Mouse (Mus musculus): Measurements from ENCODE around the gene Zmynd8. TPM values are rescaled to one million over a fixed set of nuclear protein-coding genes. Genes with fewer than 3 reads are reported as not detected.

Zmynd8 gene
- total RNA-seq, 2 experiments from 2014 or later, result 101 to 104 TPM

- peak in 1 of 2 experiments; percentile 45 for DNase-seq (ENCODE audit: extremely low spot score in 1 of 2, low spot score in 2 of 2)
- intact Hi-C loops (cut with DNase I), result no loop called here
Measured at GRCm38 (mm10) chr2:165883846-165884576, 14.8 kb downstream of the Zmynd8 start.

GRCm38 (mm10) chr2:165883006-165883405 lies 15.8 kb downstream of the Zmynd8 start:
- DNase-seq (ENCODE audit: extremely low spot score in 1 of 2, low spot score in 2 of 2), result no peak
- intact Hi-C loops (cut with DNase I), result no loop called here

- intact Hi-C loops (cut with DNase I), result no loop called here
- DNase-seq (ENCODE audit: extremely low spot score in 1 of 2, low spot score in 2 of 2), result peak in 1 of 2 experiments; percentile 54
Measured at GRCm38 (mm10) chr2:165881585-165882431, 17.0 kb downstream of the Zmynd8 start.

- no peak for DNase-seq (ENCODE audit: extremely low spot score in 1 of 2, low spot score in 2 of 2)
- intact Hi-C loops (cut with DNase I), result no loop called here
Measured at GRCm38 (mm10) chr2:165881220-165881584, 17.6 kb downstream of the Zmynd8 start.

GRCm38 (mm10) chr2:165880501-165881182 lies 18.2 kb downstream of the Zmynd8 start:
- intact Hi-C loops (cut with DNase I), result no loop called here
- peak in 1 of 2 experiments; percentile 82 for DNase-seq (ENCODE audit: extremely low spot score in 1 of 2, low spot score in 2 of 2)

GRCm38 (mm10) chr2:165879403-165880178 lies 19.2 kb downstream of the Zmynd8 start:
- intact Hi-C loops (cut with DNase I), result loop anchor here (5.0 kb wide), 1 partner anchor 52 kb away; no protein-coding TSS in a partner anchor
- DNase-seq (ENCODE audit: extremely low spot score in 1 of 2, low spot score in 2 of 2), result no peak

- DNase-seq (ENCODE audit: extremely low spot score in 1 of 2, low spot score in 2 of 2), result no peak
- intact Hi-C loops (cut with DNase I), result loop anchor here (5.0 kb wide), 1 partner anchor 52 kb away; no protein-coding TSS in a partner anchor
Measured at GRCm38 (mm10) chr2:165878907-165879361, 19.9 kb downstream of the Zmynd8 start.

GRCm38 (mm10) chr2:165878021-165878585 lies 20.7 kb downstream of the Zmynd8 start:
- DNase-seq (ENCODE audit: extremely low spot score in 1 of 2, low spot score in 2 of 2), result no peak
- intact Hi-C loops (cut with DNase I), result loop anchor here (5.0 kb wide), 1 partner anchor 51 kb away; no protein-coding TSS in a partner anchor

- intact Hi-C loops (cut with DNase I), result loop anchor here (5.0 kb wide), 1 partner anchor 50 kb away; no protein-coding TSS in a partner anchor
- DNase-seq (ENCODE audit: extremely low spot score in 1 of 2, low spot score in 2 of 2), result no peak
Measured at GRCm38 (mm10) chr2:165877180-165877579, 21.6 kb downstream of the Zmynd8 start.

- no peak for DNase-seq (ENCODE audit: extremely low spot score in 1 of 2, low spot score in 2 of 2)
- intact Hi-C loops (cut with DNase I), result loop anchor here (5.0 kb wide), 1 partner anchor 49 kb away; no protein-coding TSS in a partner anchor
Measured at GRCm38 (mm10) chr2:165876201-165876918, 22.5 kb downstream of the Zmynd8 start.

GRCm38 (mm10) chr2:165875406-165875955 lies 23.3 kb downstream of the Zmynd8 start:
- intact Hi-C loops (cut with DNase I), result loop anchor here (5.0 kb wide), 1 partner anchor 48 kb away; no protein-coding TSS in a partner anchor
- DNase-seq (ENCODE audit: extremely low spot score in 1 of 2, low spot score in 2 of 2), result no peak

GRCm38 (mm10) chr2:165874461-165875339 lies 24.1 kb downstream of the Zmynd8 start:
- intact Hi-C loops (cut with DNase I), result loop anchor here (5.0 kb wide), 1 partner anchor 47 kb away; no protein-coding TSS in a partner anchor
- DNase-seq (ENCODE audit: extremely low spot score in 1 of 2, low spot score in 2 of 2), result peak; percentile 81 to 93

- DNase-seq (ENCODE audit: extremely low spot score in 1 of 2, low spot score in 2 of 2), result no peak
- intact Hi-C loops (cut with DNase I), result no loop called here
Measured at GRCm38 (mm10) chr2:165873777-165874176, 25.0 kb downstream of the Zmynd8 start.

GRCm38 (mm10) chr2:165873196-165873595 lies 25.6 kb downstream of the Zmynd8 start:
- no peak for DNase-seq (ENCODE audit: extremely low spot score in 1 of 2, low spot score in 2 of 2)
- intact Hi-C loops (cut with DNase I), result no loop called here

GRCm38 (mm10) chr2:165869257-165869656 lies 29.6 kb downstream of the Zmynd8 start:
- no peak for DNase-seq (ENCODE audit: extremely low spot score in 1 of 2, low spot score in 2 of 2)
- intact Hi-C loops (cut with DNase I), result no loop called here
